ENCODE assay signal across 14 mouse cellular contexts in the genomic region with DNA sequence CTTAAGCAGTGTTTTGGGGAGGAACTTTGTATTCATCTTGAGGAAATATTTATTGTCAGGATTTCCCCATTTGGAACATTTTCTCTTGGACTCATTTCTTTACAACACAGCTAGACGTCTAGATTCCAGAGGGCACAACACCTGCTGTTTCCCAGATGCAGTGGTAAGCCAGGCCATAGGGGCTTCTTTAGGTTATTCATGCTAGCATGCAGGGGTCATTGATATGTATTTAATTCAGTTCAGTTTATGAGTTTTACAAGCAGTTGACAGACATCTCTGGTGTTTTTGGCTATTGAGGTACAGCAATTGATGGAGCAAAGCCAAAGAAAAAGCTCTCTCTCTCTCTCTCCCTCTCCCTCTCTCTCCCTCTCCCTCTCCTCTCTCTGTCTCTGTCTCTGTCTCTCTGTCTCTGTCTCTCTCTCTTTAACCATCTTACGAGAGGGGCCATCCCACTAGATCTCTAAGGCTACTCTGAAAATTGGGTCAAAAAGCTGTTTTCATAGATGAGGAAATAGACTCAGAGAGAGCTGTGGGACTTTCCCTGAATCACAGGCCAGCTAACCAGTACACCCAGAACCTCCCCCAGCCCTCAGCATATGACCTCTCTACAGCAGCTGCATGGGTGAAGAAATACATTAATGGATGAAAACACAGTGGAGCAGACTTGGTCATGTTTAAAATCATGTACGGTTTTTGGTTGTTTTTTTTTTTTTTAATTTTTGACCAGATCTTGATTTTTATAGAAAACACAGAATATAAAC.
DNase-seq lines count a peak whose midpoint lies in the region; ATAC-seq and TF ChIP-seq lines count a peak whose summit lies in the region.
"Had no signal": no experiment of that assay in that cellular context is flagged by ENCODE, and none has a peak within 500 bp of the region (broad histone marks: within the 10 kb centered on the region; RNA-seq: fewer than 3 reads in every experiment).

No protein-coding gene starts in this region.

- WGBS in intestine, embryonic 14.5 days, result 76% methylated on average over 3 of the region's 3 CpGs
- WGBS in intestine, embryonic 16.5 days, result 72% methylated on average over 3 of the region's 3 CpGs
- 46% methylated on average over 3 of the region's 3 CpGs for WGBS in limb, embryonic 15.5 days
- WGBS in forebrain, embryonic 16.5 days, result 82% methylated on average over 3 of the region's 3 CpGs

- H3K27ac ChIP-seq in intestine, embryonic 14.5 days (ENCODE audit: low read depth), result peak overlapping the region; percentile 68; the same call in 1 of the 2 replicates
- no peak overlapping the region for H3K27ac ChIP-seq in intestine, embryonic 16.5 days (ENCODE audit: low read length)
- H3K27ac ChIP-seq in bone marrow macrophage, adult 2 months (ENCODE audit: insufficient read depth, low read depth, low read length), result peak overlapping the region; percentile 49
- H3K27ac ChIP-seq in limb, embryonic 15.5 days, result peak overlapping the region; percentile 85
- H3K27ac ChIP-seq in forebrain, embryonic 16.5 days (ENCODE audit: low read length), result no peak overlapping the region
- H3K27ac ChIP-seq: hindbrain, embryonic 14.5 days; liver, embryonic 15.5 days had no signal

- H3K4me1 ChIP-seq in intestine, embryonic 14.5 days (replicated peaks; ENCODE audit: control insufficient read depth, insufficient read depth, low read length), result peaks cover 4% of the 10 kb centered on the region
- H3K4me1 ChIP-seq in intestine, embryonic 16.5 days (ENCODE audit: control insufficient read depth, insufficient read depth, low read length), result no peaks in the 10 kb centered on the region
- peaks cover 17% of the 10 kb centered on the region for H3K4me1 ChIP-seq in bone marrow macrophage, adult 2 months (ENCODE audit: control insufficient read depth, insufficient read depth, low read length)
- H3K4me1 ChIP-seq in limb, embryonic 15.5 days, result peaks cover 14% of the 10 kb centered on the region
- H3K4me1 ChIP-seq in forebrain, embryonic 16.5 days (replicated peaks; ENCODE audit: control insufficient read depth, insufficient read depth, low read length), result no peaks in the 10 kb centered on the region
- H3K4me1 ChIP-seq: liver, embryonic 15.5 days had no signal

- H3K4me3 ChIP-seq in intestine, embryonic 14.5 days (ENCODE audit: low read depth, low read length), result no peak overlapping the region
- no peak overlapping the region for H3K4me3 ChIP-seq in intestine, embryonic 16.5 days (ENCODE audit: low read length)
- no peak overlapping the region for H3K4me3 ChIP-seq in bone marrow macrophage, adult 2 months (ENCODE audit: insufficient read depth, low read length)
- H3K4me3 ChIP-seq in limb, embryonic 15.5 days, result no peak overlapping the region
- H3K4me3 ChIP-seq in forebrain, embryonic 16.5 days (replicated peaks; ENCODE audit: low read length), result no peak overlapping the region
- H3K4me3 ChIP-seq: liver, embryonic 15.5 days had no signal

- H3K36me3 ChIP-seq in intestine, embryonic 14.5 days (ENCODE audit: control insufficient read depth, insufficient read depth, low read length), result no peaks in the 10 kb centered on the region
- H3K36me3 ChIP-seq in intestine, embryonic 16.5 days (ENCODE audit: control insufficient read depth, insufficient read depth, low read length), result no peaks in the 10 kb centered on the region
- H3K36me3 ChIP-seq in limb, embryonic 15.5 days, result no peaks in the 10 kb centered on the region
- no peaks in the 10 kb centered on the region for H3K36me3 ChIP-seq in forebrain, embryonic 16.5 days (ENCODE audit: control insufficient read depth, insufficient read depth)
- H3K36me3 ChIP-seq: liver, embryonic 15.5 days had no signal

- no peak for TF ChIP-seq POLR2A in bone marrow macrophage, adult 2 months (IDR thresholded peaks at IDR 0.05; ENCODE audit: borderline replicate concordance, low read depth, low read length)

- no peak for TF ChIP-seq CTCF in bone marrow macrophage, adult 2 months (IDR thresholded peaks at IDR 0.05; ENCODE audit: low read depth, low read length)

- no peak overlapping the region for H3K9ac ChIP-seq in intestine, embryonic 14.5 days (ENCODE audit: low read length)
- H3K9ac ChIP-seq in intestine, embryonic 16.5 days (ENCODE audit: low read depth, low read length), result no peak overlapping the region
- no peak overlapping the region for H3K9ac ChIP-seq in limb, embryonic 15.5 days
- H3K9ac ChIP-seq in forebrain, embryonic 16.5 days (replicated peaks; ENCODE audit: low read depth, low read length), result no peak overlapping the region
- H3K9ac ChIP-seq: hindbrain, embryonic 14.5 days; liver, embryonic 15.5 days had no signal

- H3K27me3 ChIP-seq in intestine, embryonic 14.5 days (replicated peaks; ENCODE audit: control insufficient read depth, insufficient read depth, low read length), result no peaks in the 10 kb centered on the region
- H3K27me3 ChIP-seq in intestine, embryonic 16.5 days (replicated peaks; ENCODE audit: control insufficient read depth, insufficient read depth, low read length), result no peaks in the 10 kb centered on the region
- no peaks in the 10 kb centered on the region for H3K27me3 ChIP-seq in limb, embryonic 15.5 days
- no peaks in the 10 kb centered on the region for H3K27me3 ChIP-seq in forebrain, embryonic 16.5 days (replicated peaks; ENCODE audit: control insufficient read depth, insufficient read depth, low read length)
- H3K27me3 ChIP-seq: liver, embryonic 15.5 days had no signal

- H3K4me2 ChIP-seq in intestine, embryonic 14.5 days (ENCODE audit: low read length), result no peak overlapping the region
- H3K4me2 ChIP-seq in intestine, embryonic 16.5 days (ENCODE audit: low read depth, low read length), result no peak overlapping the region
- H3K4me2 ChIP-seq in limb, embryonic 15.5 days, result no peak overlapping the region
- no peak overlapping the region for H3K4me2 ChIP-seq in forebrain, embryonic 16.5 days (ENCODE audit: low read length)
- H3K4me2 ChIP-seq: hindbrain, embryonic 14.5 days; liver, embryonic 15.5 days had no signal

- no peak for DNase-seq in intestine, embryonic 14.5 days (ENCODE audit: low spot score)
- peak; percentile 32 for DNase-seq in Muller cell, postnatal 12 days (ENCODE audit: inconsistent ontology term)
- DNase-seq in neural tube, embryonic 10.5 days (ENCODE audit: extremely low spot score, low spot score), result no peak
- DNase-seq: adrenal gland, postnatal 25 days; cerebellum, adult 18-20 months; layer of hippocampus, adult 9-11 months; spleen, adult 18-20 months; thymus, postnatal 14 days had no signal

- ATAC-seq in intestine, embryonic 14.5 days (replicated peaks; ENCODE audit: low FRiP score, low TSS enrichment, low read depth), result no peak
- no peak for ATAC-seq in intestine, embryonic 16.5 days
- ATAC-seq in limb, embryonic 15.5 days (ENCODE audit: insufficient number of reproducible peaks, low FRiP score, low TSS enrichment, low read depth), result no peak
- ATAC-seq in forebrain, embryonic 16.5 days, result no peak

- H3K9me3 ChIP-seq in intestine, embryonic 14.5 days (ENCODE audit: control insufficient read depth, low read length), result peaks cover 3% of the 10 kb centered on the region; the same call in 1 of the 2 replicates
- H3K9me3 ChIP-seq in intestine, embryonic 16.5 days (ENCODE audit: control insufficient read depth, low read length), result no peaks in the 10 kb centered on the region
- no peaks in the 10 kb centered on the region for H3K9me3 ChIP-seq in limb, embryonic 15.5 days
- H3K9me3 ChIP-seq in forebrain, embryonic 16.5 days (ENCODE audit: control insufficient read depth, low read length), result no peaks in the 10 kb centered on the region
- H3K9me3 ChIP-seq: liver, embryonic 15.5 days had no signal

Comparison
In these comparisons a context has a peak if more than half of its experiments do, and no peak if none do; other contexts are left out.
1. H3K27ac ChIP-seq: peak in intestine, embryonic 14.5 days (single experiment), bone marrow macrophage, adult 2 months (single experiment) and limb, embryonic 15.5 days (single experiment); none in intestine, embryonic 16.5 days (single experiment) and forebrain, embryonic 16.5 days (single experiment).